Mouse (Mus musculus) forebrain, embryonic 14.5 days (tissue): ENCODE measurements at regions not wholly inside any gene's neighbourhood (a gene's known extent, or its start where the extent isn't known, plus 50 kb on each side); places are given as distances from the start of the nearest gene placed in this dataset.

Experiments
- ATAC-seq: fragments of 200-750 bp; cut with Nextera tagmentation; 2 replicates; pipeline ENCODE4 v1.8.0; 2017; ENCODE audit warnings: mild to moderate bottlenecking, moderate library complexity
- DNase-seq: peaks from one replicate; pipeline ENCODE4 v3.0.0-alpha.2; 2015; ENCODE audit warnings: low spot score
- H3K27ac ChIP-seq: fragments of 300-500 bp; sonication (generic); 2 replicates; pipeline ENCODE4 v1.5.1; 2014; ENCODE audit warnings: low read depth, mild to moderate bottlenecking, control low read depth, low read length, moderate library complexity
- H3K27me3 ChIP-seq: fragments of 300-500 bp; sonication (generic); replicated peaks from 2 replicates; pipeline ENCODE4 v1.6.1; 2014; ENCODE audit warnings: low read length, control low read depth, mixed read lengths; ENCODE audit not compliant: control insufficient read depth, insufficient read depth
- H3K36me3 ChIP-seq: fragments of 300-500 bp; sonication (generic); 2 replicates; pipeline ENCODE4 v1.6.1; 2014; ENCODE audit warnings: low read length, control low read depth; ENCODE audit not compliant: control insufficient read depth, insufficient read depth
- H3K4me1 ChIP-seq: fragments of 300-500 bp; sonication (generic); 2 replicates; pipeline ENCODE4 v1.6.1; 2014; ENCODE audit warnings: antibody characterized with exemption, low read length, control low read depth; ENCODE audit not compliant: control insufficient read depth, insufficient read depth
- H3K4me2 ChIP-seq: fragments of 300-500 bp; sonication (generic); 2 replicates; pipeline ENCODE4 v1.6.1; 2014; ENCODE audit warnings: mild to moderate bottlenecking, control low read depth, low read length
- H3K4me3 ChIP-seq: fragments of 300-500 bp; sonication (generic); 2 replicates; pipeline ENCODE4 v1.5.1; 2014; ENCODE audit warnings: low read depth, low read length, control low read depth
- H3K9ac ChIP-seq: fragments of 300-500 bp; sonication (generic); 2 replicates; pipeline ENCODE4 v1.6.1; 2014; ENCODE audit warnings: mild to moderate bottlenecking, low read length, control low read depth, moderate library complexity
- H3K9me3 ChIP-seq: fragments of 300-500 bp; sonication (generic); replicated peaks from 2 replicates; pipeline ENCODE4 v1.6.1; 2016; ENCODE audit warnings: low read length, control low read depth, mixed read lengths; ENCODE audit not compliant: control insufficient read depth
- WGBS: fragments of 180-500 bp; shearing (Covaris S2); extraction: QIAGEN DNeasy Blood & Tissue Kit; methylation state at CpG from one replicate; pipeline ENCODE4 v1.1.7; 2014; 5-methylcytosine and 5-hydroxymethylcytosine counted together

- no peak overlapping the region for H3K27ac ChIP-seq
- no peak overlapping the region for H3K4me3 ChIP-seq
- no peak for DNase-seq
- H3K9ac ChIP-seq = no peak overlapping the region
- no peaks in the 10 kb centered on the region for H3K4me1 ChIP-seq
- H3K4me2 ChIP-seq = no peak overlapping the region
- H3K9me3 ChIP-seq = no peaks in the 10 kb centered on the region
- H3K27me3 ChIP-seq = no peaks in the 10 kb centered on the region
- WGBS = 79% methylated on average over 7 of the region's 7 CpGs
- ATAC-seq = no peak
- H3K36me3 ChIP-seq = no peaks in the 10 kb centered on the region
Measured at GRCm38 (mm10) chr2:70914372-70914771, 88.8 kb upstream of the Tlk1 start.

GRCm38 (mm10) chr2:70909401-70909800 lies 83.9 kb upstream of the Tlk1 start:
- no peak for DNase-seq

GRCm38 (mm10) chr2:70908579-70908978 lies 83.1 kb upstream of the Tlk1 start:
- Histone ChIP-seq H3K36me3 (no peaks in the 10 kb centered on the region), H3K27ac (no peak overlapping the region), H3K27me3 (0 out of 2 replicates have a peak, but pooled peaks cover 3% of the 10 kb centered on the region), H3K9me3 (no peaks in the 10 kb centered on the region), H3K9ac (no peak overlapping the region), H3K4me1 (no peaks in the 10 kb centered on the region), H3K4me2 (no peak overlapping the region), H3K4me3 (no peak overlapping the region)
- ATAC-seq (no peak), DNase-seq (no peak)
- WGBS = 83% methylated on average over 1 of the region's 1 CpGs

More at GRCm38 (mm10) chr2:70909401-70909800, 83.9 kb upstream of the Tlk1 start:
- H3K4me1 ChIP-seq = no peaks in the 10 kb centered on the region
- 82% methylated on average over 1 of the region's 1 CpGs for WGBS
- H3K9me3 ChIP-seq = no peaks in the 10 kb centered on the region
- H3K27ac ChIP-seq = no peak overlapping the region
- ATAC-seq = no peak
- H3K36me3 ChIP-seq = no peaks in the 10 kb centered on the region
- no peak overlapping the region for H3K4me2 ChIP-seq
- H3K4me3 ChIP-seq = no peak overlapping the region
- no peak overlapping the region for H3K9ac ChIP-seq
- H3K27me3 ChIP-seq = 0 out of 2 replicates have a peak, but pooled peaks cover 3% of the 10 kb centered on the region

GRCm38 (mm10) chr2:70906216-70906615 lies 80.7 kb upstream of the Tlk1 start:
- no peak overlapping the region for H3K4me2 ChIP-seq
- DNase-seq (no peak), ATAC-seq (no peak)
- no peaks in the 10 kb centered on the region for H3K9me3 ChIP-seq
- 72% methylated on average over 3 of the region's 3 CpGs for WGBS
- H3K27me3 ChIP-seq = 0 out of 2 replicates have a peak, but pooled peaks cover 3% of the 10 kb centered on the region
- no peak overlapping the region for H3K27ac ChIP-seq
- H3K36me3 ChIP-seq = no peaks in the 10 kb centered on the region
- H3K4me3 ChIP-seq = no peak overlapping the region
- no peaks in the 10 kb centered on the region for H3K4me1 ChIP-seq
- H3K9ac ChIP-seq = no peak overlapping the region

GRCm38 (mm10) chr2:70904429-70904828 lies 78.9 kb upstream of the Tlk1 start:
- no peak for ATAC-seq
- Histone ChIP-seq H3K27ac (no peak overlapping the region), H3K4me2 (no peak overlapping the region), H3K36me3 (no peaks in the 10 kb centered on the region), H3K9ac (no peak overlapping the region), H3K4me3 (no peak overlapping the region), H3K4me1 (no peaks in the 10 kb centered on the region), H3K9me3 (no peaks in the 10 kb centered on the region), H3K27me3 (0 out of 2 replicates have a peak, but pooled peaks cover 3% of the 10 kb centered on the region)
- DNase-seq = no peak
- WGBS = 93% methylated on average over 5 of the region's 5 CpGs

GRCm38 (mm10) chr2:70902196-70902595 lies 76.7 kb upstream of the Tlk1 start:
- Histone ChIP-seq H3K27ac (no peak overlapping the region), H3K4me3 (no peak overlapping the region), H3K27me3 (0 out of 2 replicates have a peak, but pooled peaks cover 3% of the 10 kb centered on the region), H3K4me2 (no peak overlapping the region), H3K4me1 (no peaks in the 10 kb centered on the region), H3K9ac (no peak overlapping the region), H3K9me3 (no peaks in the 10 kb centered on the region), H3K36me3 (no peaks in the 10 kb centered on the region)
- no peak for DNase-seq
- no peak for ATAC-seq
- 82% methylated on average over 3 of the region's 3 CpGs for WGBS

GRCm38 (mm10) chr2:70901479-70901878 lies 76.0 kb upstream of the Tlk1 start:
- H3K27ac ChIP-seq = no peak overlapping the region
- ATAC-seq = no peak
- 86% methylated on average over 14 of the region's 14 CpGs for WGBS
- no peaks in the 10 kb centered on the region for H3K4me1 ChIP-seq
- no peak overlapping the region for H3K4me3 ChIP-seq
- peak; percentile 34 for DNase-seq
- no peak overlapping the region for H3K4me2 ChIP-seq
- no peaks in the 10 kb centered on the region for H3K9me3 ChIP-seq
- H3K9ac ChIP-seq = no peak overlapping the region
- H3K27me3 ChIP-seq = 0 out of 2 replicates have a peak, but pooled peaks cover 3% of the 10 kb centered on the region
- no peaks in the 10 kb centered on the region for H3K36me3 ChIP-seq

- WGBS = 94% methylated on average over 4 of the region's 4 CpGs
- H3K27ac ChIP-seq = no peak overlapping the region
- H3K4me2 ChIP-seq = no peak overlapping the region
Measured at GRCm38 (mm10) chr2:70899056-70899455, 73.5 kb upstream of the Tlk1 start.

GRCm38 (mm10) chr2:70898396-70898795 lies 72.9 kb upstream of the Tlk1 start:
- Histone ChIP-seq H3K9ac (no peak overlapping the region), H3K9me3 (no peaks in the 10 kb centered on the region), H3K27ac (no peak overlapping the region), H3K4me3 (no peak overlapping the region), H3K36me3 (no peaks in the 10 kb centered on the region), H3K4me2 (no peak overlapping the region), H3K4me1 (no peaks in the 10 kb centered on the region), H3K27me3 (no peaks in the 10 kb centered on the region)
- DNase-seq = no peak
- no peak for ATAC-seq
- 77% methylated on average over 9 of the region's 9 CpGs for WGBS

More at GRCm38 (mm10) chr2:70899056-70899455, 73.5 kb upstream of the Tlk1 start:
- Histone ChIP-seq H3K4me1 (no peaks in the 10 kb centered on the region), H3K9me3 (no peaks in the 10 kb centered on the region), H3K4me3 (no peak overlapping the region), H3K36me3 (no peaks in the 10 kb centered on the region), H3K9ac (no peak overlapping the region), H3K27me3 (no peaks in the 10 kb centered on the region)
- DNase-seq = no peak
- no peak for ATAC-seq
